Mouse (Mus musculus): ENCODE data around the gene Fars2.

DNA sequence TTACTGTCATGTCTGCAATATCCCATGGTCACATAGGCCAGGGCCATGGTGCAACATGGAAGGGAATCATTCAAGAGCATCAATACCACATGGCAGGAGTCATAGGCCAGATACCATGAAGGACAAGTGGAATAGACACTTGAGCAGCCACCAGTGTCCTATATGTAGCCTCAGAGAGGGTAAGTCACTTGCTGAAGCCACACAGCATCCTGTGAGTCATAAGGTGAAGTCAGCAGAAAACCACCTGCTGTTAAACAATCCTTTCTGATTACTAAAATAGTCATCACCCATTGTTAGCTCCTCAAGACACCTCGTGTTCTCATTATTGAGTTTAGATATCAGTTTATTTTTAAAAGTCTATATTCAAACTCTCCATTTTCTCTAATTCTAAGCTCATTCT is 395.9 kb downstream of the Fars2 start:
- TF ChIP-seq CTCF (IDR thresholded peaks at IDR 0.05; ENCODE audit: low read depth) = no peak
- no peak for TF ChIP-seq EP300 (IDR thresholded peaks at IDR 0.05; ENCODE audit: low read depth)

All from liver, postnatal 0 days (tissue).